Mouse (Mus musculus) bone marrow macrophage, adult 2 months (primary cell): ENCODE data around the gene Zdhhc12.

ENCODE experiments used
- CTCF ChIP-seq: IDR thresholded peaks from 2 replicates; pipeline ENCODE4 v1.5.1; 2012; ENCODE audit warnings: low read depth, mild to moderate bottlenecking, low read length, moderate library complexity
- POLR2A ChIP-seq: IDR thresholded peaks from 2 replicates; pipeline ENCODE4 v1.6.1; 2012; ENCODE audit warnings: mild to moderate bottlenecking, low read depth, low read length, borderline replicate concordance

DNA sequence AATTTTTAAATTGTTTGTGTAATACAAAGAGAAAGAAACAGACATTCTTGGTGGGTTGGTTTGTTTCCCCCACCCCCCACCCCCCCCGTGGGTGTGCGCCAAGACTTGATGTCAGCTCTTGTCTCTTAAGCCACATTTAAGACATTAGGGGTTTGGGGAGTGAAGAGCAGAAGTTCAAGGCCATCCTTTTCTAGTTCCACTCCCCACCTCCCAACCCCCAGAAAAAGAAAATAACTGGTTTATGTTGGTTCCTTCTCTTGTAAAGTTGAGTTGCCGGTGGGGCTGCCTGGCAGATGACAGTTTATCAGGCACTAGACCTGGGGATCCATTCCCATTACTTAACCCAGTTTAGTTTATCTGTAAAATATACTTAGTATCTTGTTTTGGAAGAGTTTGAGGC is 29.1 kb downstream of the Zdhhc12 start:
- TF ChIP-seq CTCF (no peak), POLR2A (no peak)
